Comparison of ENCODE assay signal across 19 mouse cellular contexts in genomic region chr14:60366729-60367128, GRCm38 (mm10).
"Had no signal": no experiment of that assay in that cellular context is flagged by ENCODE, and none has a peak within 500 bp of the region (broad histone marks: within the 10 kb centered on the region; RNA-seq: fewer than 3 reads in every experiment).

No protein-coding gene starts in this region.

- H3K9me3 ChIP-seq: limb, embryonic 10.5 days; limb, embryonic 13.5 days; liver, embryonic 13.5 days; lung, embryonic 15.5 days had no signal

- H3K36me3 ChIP-seq: limb, embryonic 10.5 days; limb, embryonic 13.5 days; liver, embryonic 13.5 days; lung, embryonic 15.5 days had no signal

- H3K9ac ChIP-seq: limb, embryonic 13.5 days; liver, embryonic 13.5 days; lung, embryonic 15.5 days had no signal

- H3K27me3 ChIP-seq: limb, embryonic 13.5 days; liver, embryonic 13.5 days; lung, embryonic 15.5 days had no signal

- ATAC-seq: intestine, postnatal 0 days had no signal

- H3K4me1 ChIP-seq: liver, embryonic 13.5 days; lung, embryonic 15.5 days had no signal

- H3K4me2 ChIP-seq: limb, embryonic 13.5 days; liver, embryonic 13.5 days; lung, embryonic 15.5 days; midbrain, embryonic 11.5 days had no signal

- DNase-seq: kidney, adult 2 months; kidney, postnatal 25 days; layer of hippocampus, adult 9-11 months; liver; liver, embryonic 13.5 days; lung, postnatal 10 days; lung, postnatal 36 days; midbrain, embryonic 14.5 days; right cerebral cortex, adult 18-20 months; right cerebral cortex, postnatal 25 days; thymus, adult 18-20 months; thymus, postnatal 36 days had no signal

- H3K4me3 ChIP-seq: layer of hippocampus, adult 2 months; limb, embryonic 10.5 days; limb, embryonic 13.5 days; liver, embryonic 13.5 days; lung, embryonic 15.5 days had no signal

- H3K27ac ChIP-seq: kidney, postnatal 0 days; layer of hippocampus, adult 2 months; limb, embryonic 10.5 days; limb, embryonic 13.5 days; liver, embryonic 13.5 days; lung, embryonic 15.5 days had no signal
